Mouse (Mus musculus) stomach, embryonic 16.5 days (tissue): ENCODE results near the gene Aga. TPM values are rescaled to one million over a fixed set of nuclear protein-coding genes. Genes with fewer than 3 reads are reported as not detected.

ENCODE experiments used
- polyA plus RNA-seq: library from polyadenylated mRNA; unstranded; fragments of >200 nt; fragmentation: Nextera tagmentation; extraction: Ambion mirVana; gene quantifications from 2 replicates; pipeline ENCODE4 v1.2.1, GENCODE M21; 2015

The Aga gene
- polyA plus RNA-seq, 1 experiment from 2014 or later = 42.1 TPM

Other genes starting within 250 kb of the Aga start
- gene Neil3, start 127.3 kb downstream of the Aga start, polyA plus RNA-seq = 25.3 and 28.4 TPM in 2 replicates